Comparison of ENCODE assay signal across 8 mouse cellular contexts in genomic region chr1:86435302-86435821, GRCm38 (mm10). TPM values are rescaled to one million over a fixed set of nuclear protein-coding genes. Genes with fewer than 3 reads are reported as not detected.
DNase-seq lines count a peak whose midpoint lies in the region; ATAC-seq and TF ChIP-seq lines count a peak whose summit lies in the region.

No protein-coding gene starts in this region.

- WGBS in forebrain, embryonic 16.5 days = 4% methylated on average over 13 of the region's 13 CpGs
- 16% methylated on average over 13 of the region's 13 CpGs for WGBS in hindbrain, embryonic 11.5 days
- 22% methylated on average over 13 of the region's 13 CpGs for WGBS in lung, postnatal 0 days

- ATAC-seq in forebrain, embryonic 16.5 days = peak; percentile 32
- ATAC-seq in hindbrain, embryonic 11.5 days (ENCODE audit: low FRiP score) = peak; percentile 12
- ATAC-seq in lung, postnatal 0 days = peak; percentile 24

- no peaks in the 10 kb centered on the region for H3K9me3 ChIP-seq in E14TG2a.4 (ENCODE audit: low read length)
- H3K9me3 ChIP-seq in forebrain, embryonic 16.5 days (ENCODE audit: control insufficient read depth, low read length) = no peaks in the 10 kb centered on the region
- H3K9me3 ChIP-seq in hindbrain, embryonic 11.5 days (ENCODE audit: control insufficient read depth, low read length) = no peaks in the 10 kb centered on the region
- H3K9me3 ChIP-seq in lung, postnatal 0 days (ENCODE audit: low read length) = no peaks in the 10 kb centered on the region

- TF ChIP-seq EP300 in lung, postnatal 0 days (IDR thresholded peaks at IDR 0.05) = no peak

- peak overlapping the region; percentile 79; the same call in 1 of the 2 replicates for H3K4me3 ChIP-seq in E14TG2a.4 (replicated peaks; ENCODE audit: low read length)
- H3K4me3 ChIP-seq in brown adipose tissue, adult 24 weeks (ENCODE audit: insufficient read depth, low read depth, low read length) = peak overlapping the region; percentile 67; the same call in 1 of the 2 replicates
- no peak overlapping the region; the same call in 1 of the 2 replicates for H3K4me3 ChIP-seq in forebrain, embryonic 16.5 days (replicated peaks; ENCODE audit: low read length)
- H3K4me3 ChIP-seq in hindbrain, embryonic 11.5 days (ENCODE audit: low read depth, low read length) = no peak overlapping the region
- no peak overlapping the region for H3K4me3 ChIP-seq in lung, postnatal 0 days (ENCODE audit: low read depth, low read length)

- H3K4me1 ChIP-seq in E14TG2a.4 (replicated peaks; ENCODE audit: low read depth, low read length) = peaks cover 70% of the 10 kb centered on the region
- peaks cover 9% of the 10 kb centered on the region for H3K4me1 ChIP-seq in brown adipose tissue, adult 24 weeks (ENCODE audit: control insufficient read depth, insufficient read depth, insufficient read length, low read length)
- peaks cover 32% of the 10 kb centered on the region for H3K4me1 ChIP-seq in forebrain, embryonic 16.5 days (replicated peaks; ENCODE audit: control insufficient read depth, insufficient read depth, low read length)
- H3K4me1 ChIP-seq in hindbrain, embryonic 11.5 days (replicated peaks; ENCODE audit: control insufficient read depth, insufficient read depth, low read length) = peaks cover 19% of the 10 kb centered on the region
- H3K4me1 ChIP-seq in lung, postnatal 0 days (ENCODE audit: insufficient read depth, low read depth, low read length) = peaks cover 20% of the 10 kb centered on the region

- H3K27ac ChIP-seq in brown adipose tissue, adult 24 weeks (replicated peaks; ENCODE audit: low read depth, low read length) = peak overlapping the region; percentile 95
- H3K27ac ChIP-seq in forebrain, embryonic 16.5 days (ENCODE audit: low read length) = peak overlapping the region; percentile 98
- H3K27ac ChIP-seq in hindbrain, embryonic 11.5 days (ENCODE audit: low read depth, low read length) = peak overlapping the region; percentile 99
- peak overlapping the region; percentile 99 for H3K27ac ChIP-seq in lung, postnatal 0 days (ENCODE audit: low read length)

- peak; percentile 65 for DNase-seq in hindbrain, embryonic 11.5 days (ENCODE audit: low spot score)
- peak; percentile 69 to 70 for DNase-seq in layer of hippocampus, postnatal 10 days (ENCODE audit: low spot score in 2 of 2)
- peak; percentile 95 for DNase-seq in lung, postnatal 0 days (ENCODE audit: low spot score)
- DNase-seq in right cerebral cortex, postnatal 10 days (ENCODE audit: low spot score in 2 of 2) = peak; percentile 78 to 86
- DNase-seq in thymus, postnatal 10 days (ENCODE audit: low spot score in 2 of 2) = no peak

- TF ChIP-seq CTCF in E14TG2a.4 (conservative IDR thresholded peaks at IDR 0.05; ENCODE audit: low read length) = no peak
- TF ChIP-seq CTCF in lung, postnatal 0 days (IDR thresholded peaks at IDR 0.05) = no peak

- no peaks in the 10 kb centered on the region for H3K27me3 ChIP-seq in E14TG2a.4 (ENCODE audit: insufficient read depth, low read length)
- H3K27me3 ChIP-seq in forebrain, embryonic 16.5 days (replicated peaks; ENCODE audit: control insufficient read depth, insufficient read depth, low read length) = no peaks in the 10 kb centered on the region
- H3K27me3 ChIP-seq in hindbrain, embryonic 11.5 days (ENCODE audit: control insufficient read depth, insufficient read depth, low read length) = no peaks in the 10 kb centered on the region
- H3K27me3 ChIP-seq in lung, postnatal 0 days (replicated peaks; ENCODE audit: insufficient read depth, low read length) = no peaks in the 10 kb centered on the region

- peak overlapping the region; percentile 77 for H3K4me2 ChIP-seq in forebrain, embryonic 16.5 days (ENCODE audit: low read length)
- peak overlapping the region; percentile 59 for H3K4me2 ChIP-seq in hindbrain, embryonic 11.5 days (replicated peaks; ENCODE audit: low read depth, low read length)
- peak overlapping the region; percentile 67 for H3K4me2 ChIP-seq in lung, postnatal 0 days (replicated peaks; ENCODE audit: low read depth, low read length)

- no peaks in the 10 kb centered on the region for H3K36me3 ChIP-seq in E14TG2a.4 (ENCODE audit: insufficient read depth, low read length)
- no peaks in the 10 kb centered on the region for H3K36me3 ChIP-seq in forebrain, embryonic 16.5 days (ENCODE audit: control insufficient read depth, insufficient read depth)
- no peaks in the 10 kb centered on the region for H3K36me3 ChIP-seq in hindbrain, embryonic 11.5 days (ENCODE audit: control insufficient read depth, insufficient read depth, low read length)
- no peaks in the 10 kb centered on the region for H3K36me3 ChIP-seq in lung, postnatal 0 days (ENCODE audit: insufficient read depth, low read length)

- H3K9ac ChIP-seq in forebrain, embryonic 16.5 days (replicated peaks; ENCODE audit: low read depth, low read length) = peak overlapping the region; percentile 74
- peak overlapping the region; percentile 63 for H3K9ac ChIP-seq in hindbrain, embryonic 11.5 days (ENCODE audit: low read depth, low read length)
- H3K9ac ChIP-seq in lung, postnatal 0 days (replicated peaks; ENCODE audit: low read depth) = no peak overlapping the region; the same call in 1 of the 2 replicates

RNA-seq across cellular contexts. Expression of gene Tex44, which starts 9.2 kb away (rescaled TPM):
- polyA plus RNA-seq in brown adipose tissue, adult 24 weeks (2012; ENCODE audit: insufficient read depth, insufficient read length, missing spikeins) = not detected in 2 replicates
- not detected in 2 replicates for polyA plus RNA-seq in forebrain, embryonic 16.5 days (2015; fragmentation: Nextera tagmentation; extraction: Ambion mirVana)
- 0.15 TPM in 1 of 2 replicates, not detected in the other for polyA plus RNA-seq in hindbrain, embryonic 11.5 days (2014; fragmentation: Nextera tagmentation; extraction: Ambion mirVana)
- total RNA-seq in layer of hippocampus, postnatal 10 days (2021) = not detected
- not detected in 2 replicates for polyA plus RNA-seq in lung, postnatal 0 days (2015; fragmentation: Nextera tagmentation; extraction: Ambion mirVana)

RNA-seq across cellular contexts. Expression of gene Nmur1, which starts 9.3 kb away (rescaled TPM):
- not detected in 2 replicates for polyA plus RNA-seq in brown adipose tissue, adult 24 weeks (2012; ENCODE audit: insufficient read depth, insufficient read length, missing spikeins)
- polyA plus RNA-seq in forebrain, embryonic 16.5 days (2015; fragmentation: Nextera tagmentation; extraction: Ambion mirVana) = not detected in 2 replicates
- not detected in 2 replicates for polyA plus RNA-seq in hindbrain, embryonic 11.5 days (2014; fragmentation: Nextera tagmentation; extraction: Ambion mirVana)
- not detected for total RNA-seq in layer of hippocampus, postnatal 10 days (2021)
- polyA plus RNA-seq in lung, postnatal 0 days (2015; fragmentation: Nextera tagmentation; extraction: Ambion mirVana) = 1.3 and 2.1 TPM in 2 replicates

Comparison
In these comparisons a context has a peak if more than half of its experiments do, and no peak if none do; other contexts are left out.
1. H3K4me3 ChIP-seq: peak in E14TG2a.4 (single experiment) and brown adipose tissue, adult 24 weeks (single experiment); none in forebrain, embryonic 16.5 days (single experiment), hindbrain, embryonic 11.5 days (single experiment) and lung, postnatal 0 days (single experiment).
2. DNase-seq: peak in hindbrain, embryonic 11.5 days (single experiment), layer of hippocampus, postnatal 10 days (2 of 2), lung, postnatal 0 days (single experiment) and right cerebral cortex, postnatal 10 days (2 of 2); none in thymus, postnatal 10 days (0 of 2).
3. Peak in every context shown above with its lines, with median percentiles within 50 percentile points of each other: H3K27ac ChIP-seq, ATAC-seq and H3K4me2 ChIP-seq.